Mouse (Mus musculus) NIH3T3 (cell line): ENCODE data around the gene Tex46.

Source experiments
- DNase-seq: peaks from one replicate; pipeline ENCODE4 v3.0.0-alpha.2; 2012; ENCODE audit warnings: low read depth

The Tex46 gene

DNA sequence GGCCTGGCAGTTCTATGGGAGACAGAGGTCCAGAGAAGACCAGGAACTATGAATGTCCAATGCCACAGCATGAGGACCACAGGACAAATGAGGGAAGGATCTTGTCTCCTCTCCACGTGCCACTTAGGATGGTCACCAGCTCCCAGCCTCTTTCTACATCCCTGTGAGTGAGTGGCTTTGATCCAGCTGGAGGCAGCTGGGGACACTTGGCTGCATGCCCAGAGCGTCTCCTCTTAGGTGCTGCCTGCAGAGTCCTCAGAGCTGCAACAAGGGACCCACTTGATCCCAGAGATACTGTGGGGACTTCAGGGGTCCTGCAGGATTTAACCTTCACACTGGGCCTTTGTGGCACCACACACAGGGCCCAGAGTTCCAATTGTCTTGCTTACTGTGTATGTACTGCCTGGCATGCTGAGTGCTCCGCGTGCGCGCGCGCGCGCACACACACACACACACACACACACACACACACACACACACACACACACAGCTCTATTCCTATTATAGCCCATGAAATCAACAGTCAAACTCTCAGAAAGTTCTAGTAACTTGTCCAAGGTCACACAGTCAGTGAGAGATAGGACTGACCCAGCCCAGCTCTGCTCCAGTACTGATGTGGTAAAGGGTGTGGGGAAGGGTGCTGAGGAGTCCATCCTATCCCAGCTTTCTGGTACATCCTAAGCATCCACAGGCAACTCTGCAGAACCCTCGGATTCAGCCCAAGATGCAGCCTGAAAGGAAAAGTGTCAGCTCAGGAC is 21.2 kb downstream of the Tex46 start:
- no peak for DNase-seq

- DNase-seq = no peak
These were observed 25.8 kb downstream of the Tex46 start for GRCm38 (mm10) chr4:136635995-136636394.

GRCm38 (mm10) chr4:136636511-136636910 is 26.3 kb downstream of the Tex46 start:
- no peak for DNase-seq

DNA sequence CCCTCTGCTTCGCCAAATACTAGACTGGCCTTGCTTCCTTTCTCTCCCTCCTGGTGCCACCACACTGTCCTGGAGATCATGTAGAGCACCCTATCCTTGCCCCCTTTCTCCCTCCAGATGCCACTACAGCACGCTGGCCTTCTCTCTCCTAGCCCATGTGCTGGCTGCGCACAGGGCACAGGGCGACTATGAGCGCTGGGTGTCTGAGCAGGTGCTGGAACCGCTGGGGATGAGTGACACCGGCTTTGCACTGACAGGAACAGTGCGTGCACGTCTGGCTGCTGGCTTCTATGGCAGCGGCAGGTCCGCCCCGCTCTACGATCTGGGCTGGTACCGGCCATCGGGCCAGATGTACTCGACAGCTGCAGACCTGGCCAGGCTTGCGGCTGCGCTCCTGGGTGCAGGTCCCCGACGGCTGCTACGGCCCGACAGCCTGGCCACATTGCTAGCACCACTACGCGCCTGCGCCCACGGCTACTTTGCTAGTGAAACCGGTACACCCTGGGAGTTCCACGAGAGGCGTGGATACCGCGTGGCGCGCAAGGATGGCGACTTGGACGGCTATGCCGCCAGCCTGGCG is 26.8 kb downstream of the Tex46 start:
- no peak for DNase-seq

GRCm38 (mm10) chr4:136637563-136638229 is 27.5 kb downstream of the Tex46 start:
- no peak for DNase-seq

GRCm38 (mm10) chr4:136638230-136638750 is 28.1 kb downstream of the Tex46 start:
- no peak for DNase-seq

DNA sequence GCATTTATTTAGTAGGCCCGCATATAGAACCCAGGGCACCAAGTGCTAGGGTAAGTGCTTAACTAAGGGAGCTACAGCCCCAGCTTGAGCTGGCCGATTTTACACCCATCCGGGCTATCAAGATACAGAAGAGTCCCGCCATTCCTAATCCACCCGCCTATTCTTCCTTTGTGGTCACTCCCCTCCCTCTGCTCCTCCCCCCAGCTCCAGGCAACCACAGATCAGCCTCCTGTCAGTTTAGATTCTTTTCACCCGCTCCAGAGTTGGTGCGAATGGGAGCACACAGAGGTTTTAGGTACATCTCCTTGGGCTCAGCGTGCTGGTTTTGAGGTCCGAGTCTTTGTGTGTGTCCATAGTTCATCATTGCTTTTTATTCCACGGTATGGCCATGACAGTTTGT is 28.7 kb downstream of the Tex46 start:
- DNase-seq = no peak

- peak; percentile 80 for DNase-seq
These were observed 38.8 kb downstream of the Tex46 start for GRCm38 (mm10) chr4:136648922-136649479.

DNA sequence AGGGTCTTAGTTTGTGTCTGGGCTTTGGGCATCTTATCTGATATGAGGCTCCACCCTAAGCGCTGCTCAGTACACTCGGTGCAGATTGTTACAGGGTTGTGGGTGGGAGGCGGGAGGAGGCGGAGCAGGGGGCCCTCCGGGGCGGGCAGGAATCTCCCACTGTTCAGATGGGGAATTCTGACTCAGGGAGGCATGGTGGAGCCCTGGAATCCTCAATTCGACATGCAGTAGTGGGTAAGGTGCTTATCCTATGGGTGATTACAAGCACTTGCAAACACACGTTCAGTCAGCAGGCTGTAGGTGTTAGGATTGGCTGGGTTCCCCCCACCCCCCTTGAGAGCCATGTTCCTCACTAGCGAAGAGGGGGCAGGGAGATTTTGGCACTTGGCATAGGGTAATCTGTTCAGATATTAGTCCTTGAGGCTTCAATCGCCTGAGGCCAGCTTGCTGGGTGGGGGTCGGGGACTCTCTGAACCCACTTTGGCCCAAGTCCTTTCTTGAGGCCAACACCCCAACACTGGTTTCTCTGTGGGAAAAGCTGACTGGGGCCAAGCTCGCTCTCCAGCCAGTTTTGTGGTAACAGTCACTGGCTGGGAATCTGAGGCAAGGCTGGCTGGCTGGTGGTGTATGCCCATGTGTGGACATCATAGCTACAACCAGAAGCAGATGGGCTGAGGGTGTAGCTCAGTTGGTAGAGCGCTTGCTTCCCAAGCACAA is 39.4 kb downstream of the Tex46 start:
- peak; percentile 79 for DNase-seq

- peak; percentile 49 for DNase-seq
These were observed 40.0 kb downstream of the Tex46 start for GRCm38 (mm10) chr4:136650261-136650660.

GRCm38 (mm10) chr4:136651357-136651811 is 41.1 kb downstream of the Tex46 start:
- DNase-seq = peak; percentile 32

GRCm38 (mm10) chr4:136651882-136652527 is 41.8 kb downstream of the Tex46 start:
- DNase-seq = no peak

GRCm38 (mm10) chr4:136652528-136652910 is 42.3 kb downstream of the Tex46 start:
- no peak for DNase-seq

DNA sequence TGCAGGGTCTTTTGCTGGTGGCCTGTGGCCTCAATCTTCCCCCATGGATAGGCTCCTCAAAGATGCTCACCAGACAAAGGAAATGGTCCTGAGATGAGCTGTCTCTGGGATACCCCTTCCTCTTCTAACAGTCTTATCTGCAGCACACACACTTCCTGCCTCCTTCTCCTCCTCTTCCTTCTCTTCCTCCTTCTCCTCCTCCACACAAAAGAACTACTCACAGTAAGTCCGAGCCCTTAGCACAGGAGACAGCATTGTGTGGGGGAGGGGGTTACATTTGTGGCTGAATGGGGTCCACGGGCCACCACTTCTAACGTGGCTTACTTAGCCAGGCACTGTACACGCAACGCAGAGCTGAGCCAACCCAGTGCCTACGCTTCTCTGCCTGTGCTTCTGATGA is 42.8 kb downstream of the Tex46 start:
- no peak for DNase-seq

DNA sequence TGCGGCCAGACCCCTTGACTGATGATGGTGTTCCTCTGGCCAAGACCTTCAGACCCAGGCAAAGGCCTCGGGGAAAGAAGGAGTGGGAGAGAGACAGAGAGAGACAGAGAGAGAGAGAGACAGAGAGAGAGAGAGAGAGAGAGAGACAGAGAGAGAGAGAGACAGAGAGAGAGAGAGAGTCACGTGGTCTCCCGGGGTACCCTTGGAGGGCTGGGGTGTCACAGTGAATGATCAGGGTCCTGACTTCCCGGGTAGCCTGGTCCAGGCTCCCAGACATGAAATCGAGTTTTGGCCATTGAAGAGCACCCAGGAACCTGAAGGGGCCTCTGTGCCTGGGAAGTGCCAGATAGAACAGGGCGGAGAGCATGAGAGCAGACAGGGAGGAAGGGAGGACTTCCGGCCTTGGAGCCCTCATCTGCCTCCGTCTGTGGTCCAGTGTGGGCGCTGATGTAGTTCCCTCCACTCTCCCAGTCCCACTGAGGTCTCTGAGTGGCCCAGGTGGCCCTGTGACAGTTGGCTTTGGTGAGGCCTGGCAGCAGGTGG is 43.5 kb downstream of the Tex46 start:
- DNase-seq = no peak

- no peak for DNase-seq
These were observed 47.7 kb downstream of the Tex46 start for GRCm38 (mm10) chr4:136657914-136658313.
